Mouse (Mus musculus): ENCODE results near the gene Cotl1.

GRCm38 (mm10) chr8:119817446-119817845 is 22.9 kb downstream of the Cotl1 start:
- TF ChIP-seq CTCF (IDR thresholded peaks at IDR 0.05; ENCODE audit: low read depth, low read length) (no peak), POLR2A (IDR thresholded peaks at IDR 0.05; ENCODE audit: extremely low read depth, insufficient read depth, low read length) (no peak)
